Mouse (Mus musculus): ENCODE data around the gene Axdnd1. TPM values are rescaled to one million over a fixed set of nuclear protein-coding genes. Genes with fewer than 3 reads are reported as not detected.

Gene Axdnd1
- polyA plus RNA-seq, 1 experiment, result 0.11 TPM

- no peak overlapping the region for H3K4me2 ChIP-seq (ENCODE audit: low read depth)
These were observed 136.8 kb downstream of the Axdnd1 start for GRCm38 (mm10) chr1:156284207-156284606.

DNA sequence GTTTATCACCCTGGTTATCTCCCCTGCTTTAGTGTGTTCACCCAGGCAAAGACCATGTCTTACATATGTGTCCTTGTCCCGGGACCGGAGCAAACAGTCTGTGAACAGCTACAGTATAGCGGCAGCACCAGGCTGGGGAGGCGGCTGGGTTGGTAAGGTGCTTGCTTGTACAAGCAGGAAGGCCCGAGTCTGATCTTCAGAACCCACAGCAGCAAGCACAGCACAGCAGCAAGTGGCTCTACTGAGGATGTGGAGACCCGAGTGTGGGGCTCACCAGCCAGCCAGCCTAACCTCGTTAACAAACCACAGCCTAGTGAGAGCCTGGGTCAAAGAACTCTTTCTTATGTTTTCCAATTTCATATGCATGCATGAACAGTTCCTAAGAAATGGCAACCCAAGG is 140.8 kb downstream of the Axdnd1 start:
- Histone ChIP-seq H3ac (ENCODE audit: control insufficient read depth, insufficient read length) (no peak overlapping the region), H3K4me2 (ENCODE audit: low read depth) (no peak overlapping the region), H3K27me3 (ENCODE audit: control insufficient read depth, insufficient read depth, insufficient read length) (no peaks in the 10 kb centered on the region), H3K4me3 (no peak overlapping the region), H3K36me3 (ENCODE audit: control insufficient read depth, insufficient read depth) (no peaks in the 10 kb centered on the region), H3K79me2 (ENCODE audit: control insufficient read depth, insufficient read depth) (no peaks in the 10 kb centered on the region)
- no peak for TF ChIP-seq MAX (IDR thresholded peaks at IDR 0.05; ENCODE audit: low read depth)
- TF ChIP-seq POLR2A (IDR thresholded peaks at IDR 0.05; ENCODE audit: insufficient read length, low read depth), result no peak
- no peak for TF ChIP-seq USF1 (IDR thresholded peaks at IDR 0.05; ENCODE audit: low read depth)
- TF ChIP-seq POLR2AphosphoS2 (IDR thresholded peaks at IDR 0.05; ENCODE audit: insufficient read length, low read depth), result no peak
- no peak for TF ChIP-seq E2F4 (IDR thresholded peaks at IDR 0.05; ENCODE audit: insufficient read depth)
- TF ChIP-seq SRF (IDR thresholded peaks at IDR 0.05; ENCODE audit: control insufficient read depth, insufficient read length, low read depth), result no peak

More at GRCm38 (mm10) chr1:156284207-156284606, 136.8 kb downstream of the Axdnd1 start:
- Histone ChIP-seq H3K27me3 (ENCODE audit: control insufficient read depth, insufficient read depth, insufficient read length) (no peaks in the 10 kb centered on the region), H3K4me3 (no peak overlapping the region), H3ac (ENCODE audit: control insufficient read depth, insufficient read length) (no peak overlapping the region), H3K79me2 (ENCODE audit: control insufficient read depth, insufficient read depth) (no peaks in the 10 kb centered on the region), H3K36me3 (ENCODE audit: control insufficient read depth, insufficient read depth) (no peaks in the 10 kb centered on the region)
- TF ChIP-seq CEBPB (IDR thresholded peaks at IDR 0.05; ENCODE audit: insufficient read depth, poor library complexity, severe bottlenecking) (no peak), MAX (IDR thresholded peaks at IDR 0.05; ENCODE audit: low read depth) (no peak), MYOG (IDR thresholded peaks at IDR 0.05; ENCODE audit: control insufficient read depth in 1 of 3, insufficient read depth in 1 of 3, insufficient read length in 2 of 3, low read depth in 2 of 3) (no peak), E2F4 (IDR thresholded peaks at IDR 0.05; ENCODE audit: insufficient read depth) (no peak), REST (IDR thresholded peaks at IDR 0.05; ENCODE audit: insufficient read depth, insufficient read length) (no peak)

GRCm38 (mm10) chr1:156273647-156274046 is 147.3 kb downstream of the Axdnd1 start:
- Histone ChIP-seq H3K4me3 (no peak overlapping the region), H3K4me2 (ENCODE audit: low read depth) (no peak overlapping the region), H3K36me3 (ENCODE audit: control insufficient read depth, insufficient read depth) (no peaks in the 10 kb centered on the region), H3K79me2 (ENCODE audit: control insufficient read depth, insufficient read depth) (no peaks in the 10 kb centered on the region), H3K27me3 (ENCODE audit: control insufficient read depth, insufficient read depth, insufficient read length) (no peaks in the 10 kb centered on the region), H3ac (ENCODE audit: control insufficient read depth, insufficient read length) (no peak overlapping the region)
- TF ChIP-seq TCF12 (IDR thresholded peaks at IDR 0.05; ENCODE audit: insufficient read depth, poor library complexity, severe bottlenecking) (no peak), TCF3 (IDR thresholded peaks at IDR 0.05; ENCODE audit: insufficient read length, low read depth) (no peak), USF1 (IDR thresholded peaks at IDR 0.05; ENCODE audit: low read depth) (no peak), MYOD1 (IDR thresholded peaks at IDR 0.05; ENCODE audit: control insufficient read depth in 1 of 3, insufficient read length in 2 of 3, low read depth in 2 of 3) (no peak), SRF (IDR thresholded peaks at IDR 0.05; ENCODE audit: control insufficient read depth, insufficient read length, low read depth) (no peak), REST (IDR thresholded peaks at IDR 0.05; ENCODE audit: insufficient read depth, insufficient read length) (no peak), MYOG (IDR thresholded peaks at IDR 0.05; ENCODE audit: control insufficient read depth in 1 of 3, insufficient read depth in 1 of 3, insufficient read length in 2 of 3, low read depth in 2 of 3) (no peak), CEBPB (IDR thresholded peaks at IDR 0.05; ENCODE audit: insufficient read depth, poor library complexity, severe bottlenecking) (no peak), POLR2AphosphoS2 (IDR thresholded peaks at IDR 0.05; ENCODE audit: insufficient read length, low read depth) (no peak), POLR2A (IDR thresholded peaks at IDR 0.05; ENCODE audit: insufficient read length, low read depth) (no peak), MAX (IDR thresholded peaks at IDR 0.05; ENCODE audit: low read depth) (no peak), E2F4 (IDR thresholded peaks at IDR 0.05; ENCODE audit: insufficient read depth) (no peak)

Other genes with a start within 250 kb of the Axdnd1 start
- gene Fam163a, start 216.1 kb downstream of the Axdnd1 start, polyA plus RNA-seq (2012; fragmentation: generic; extraction: Trizol), result not detected
- 0.05 TPM for gene Tdrd5, start 117.5 kb downstream of the Axdnd1 start, polyA plus RNA-seq (2012; fragmentation: generic; extraction: Trizol)
- gene Nphs2, start 110.4 kb downstream of the Axdnd1 start, polyA plus RNA-seq (2012; fragmentation: generic; extraction: Trizol), result 0.02 TPM
- 1,070 TPM for gene Gm2000, start 55.1 kb downstream of the Axdnd1 start, polyA plus RNA-seq (2012; fragmentation: generic; extraction: Trizol)
- gene Soat1, start 53.2 kb upstream of the Axdnd1 start, polyA plus RNA-seq (2012; fragmentation: generic; extraction: Trizol), result 42.2 TPM
- 3.6 TPM for gene Gm10031, start 102.9 kb upstream of the Axdnd1 start, polyA plus RNA-seq (2012; fragmentation: generic; extraction: Trizol)
- 17.9 TPM for gene Abl2, start 137.6 kb upstream of the Axdnd1 start, polyA plus RNA-seq (2012; fragmentation: generic; extraction: Trizol)

Data from myocyte (in vitro differentiated cells).